Mouse (Mus musculus): ENCODE measurements around the gene Ano8.

DNA sequence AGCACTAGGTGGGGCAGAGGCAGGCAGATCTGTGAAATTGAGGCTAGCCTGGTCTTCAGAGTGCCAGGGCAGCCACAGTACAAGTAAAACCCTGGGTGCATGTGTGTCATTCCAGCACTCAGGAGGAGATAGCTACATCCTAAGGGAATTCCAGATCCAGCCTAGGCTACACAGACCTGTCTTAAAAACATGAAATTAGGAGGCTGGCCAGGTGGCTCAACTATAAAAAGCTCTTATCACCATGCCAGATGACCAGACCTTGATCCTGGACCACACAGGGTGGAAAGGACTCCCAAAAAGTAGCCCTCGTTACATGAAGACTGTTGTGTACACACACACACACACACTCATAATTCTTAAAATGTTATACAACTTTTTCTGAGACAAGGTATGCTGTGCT lies 17.8 kb downstream of the Ano8 start:
- no peak for TF ChIP-seq CTCF (IDR thresholded peaks at IDR 0.05)
- TF ChIP-seq EP300 (IDR thresholded peaks at IDR 0.05) = no peak

All from lung, postnatal 0 days (tissue).